Mouse (Mus musculus): ENCODE data around the gene Acvr1. TPM values are rescaled to one million over a fixed set of nuclear protein-coding genes. Genes with fewer than 3 reads are reported as not detected.

Gene Acvr1
- total RNA-seq, 1 experiment from 2014 or later: not detected

GRCm38 (mm10) chr2:58527786-58528185, 39.2 kb downstream of the Acvr1 start:
- ATAC-seq (ENCODE audit: extremely low read depth, insufficient number of reproducible peaks, low FRiP score, poor library complexity, severe bottlenecking): no peak

GRCm38 (mm10) chr2:58524356-58524755, 42.6 kb downstream of the Acvr1 start:
- ATAC-seq (ENCODE audit: extremely low read depth, insufficient number of reproducible peaks, low FRiP score, poor library complexity, severe bottlenecking): no peak

- no peak for ATAC-seq (ENCODE audit: extremely low read depth, insufficient number of reproducible peaks, low FRiP score, poor library complexity, severe bottlenecking)
These were observed 43.1 kb downstream of the Acvr1 start for GRCm38 (mm10) chr2:58523894-58524293.

GRCm38 (mm10) chr2:58523097-58523496, 43.9 kb downstream of the Acvr1 start:
- no peak for ATAC-seq (ENCODE audit: extremely low read depth, insufficient number of reproducible peaks, low FRiP score, poor library complexity, severe bottlenecking)

GRCm38 (mm10) chr2:58521621-58522020, 45.3 kb downstream of the Acvr1 start:
- no peak for ATAC-seq (ENCODE audit: extremely low read depth, insufficient number of reproducible peaks, low FRiP score, poor library complexity, severe bottlenecking)

- ATAC-seq (ENCODE audit: extremely low read depth, insufficient number of reproducible peaks, low FRiP score, poor library complexity, severe bottlenecking): no peak
These were observed 46.2 kb downstream of the Acvr1 start for GRCm38 (mm10) chr2:58520727-58521126.

DNA sequence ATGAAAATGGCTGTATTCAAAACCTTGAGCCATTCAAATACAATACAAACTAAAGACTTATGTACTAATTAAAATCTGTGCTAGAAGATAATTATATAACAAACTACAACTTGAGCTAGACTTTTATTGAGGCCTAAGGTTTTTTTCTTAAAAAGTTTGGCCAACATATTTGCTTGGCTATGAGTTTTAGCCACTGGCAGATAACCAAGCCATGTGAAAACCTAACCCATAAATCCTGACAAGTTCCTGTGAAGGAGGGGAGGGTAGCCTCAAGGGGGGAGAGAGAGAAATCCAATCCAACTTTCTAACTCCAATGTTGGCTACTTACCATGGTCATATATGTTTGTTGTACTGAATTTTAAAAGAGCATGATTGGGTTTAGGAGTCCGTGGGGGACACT, 48.4 kb downstream of the Acvr1 start:
- no peak for ATAC-seq (ENCODE audit: extremely low read depth, insufficient number of reproducible peaks, low FRiP score, poor library complexity, severe bottlenecking)

GRCm38 (mm10) chr2:58516920-58517319, 50.0 kb downstream of the Acvr1 start:
- ATAC-seq (ENCODE audit: extremely low read depth, insufficient number of reproducible peaks, low FRiP score, poor library complexity, severe bottlenecking): no peak

DNA sequence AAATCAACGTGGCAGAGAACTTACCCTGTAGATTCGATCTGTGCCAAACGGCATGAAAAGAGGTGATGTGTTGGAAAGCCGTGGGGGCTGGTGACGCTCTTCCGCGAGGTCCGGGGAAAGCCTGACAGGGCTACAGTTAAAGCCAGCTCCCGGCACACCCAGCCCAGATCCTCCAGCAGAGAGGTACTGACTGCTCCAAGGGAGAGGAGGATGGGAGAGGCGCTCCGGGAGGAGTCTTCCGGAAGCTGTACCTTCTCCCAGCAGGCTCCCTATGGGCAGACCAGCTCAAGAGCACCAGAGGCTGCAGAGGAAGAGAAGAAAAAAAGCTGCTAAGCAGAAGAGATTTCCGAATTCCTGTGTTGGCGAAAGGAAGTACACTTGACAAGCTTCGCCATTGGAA, 51.0 kb downstream of the Acvr1 start:
- no peak for ATAC-seq (ENCODE audit: extremely low read depth, insufficient number of reproducible peaks, low FRiP score, poor library complexity, severe bottlenecking)

- ATAC-seq (ENCODE audit: extremely low read depth, insufficient number of reproducible peaks, low FRiP score, poor library complexity, severe bottlenecking): no peak
These were observed 52.5 kb downstream of the Acvr1 start for GRCm38 (mm10) chr2:58514489-58514888.

DNA sequence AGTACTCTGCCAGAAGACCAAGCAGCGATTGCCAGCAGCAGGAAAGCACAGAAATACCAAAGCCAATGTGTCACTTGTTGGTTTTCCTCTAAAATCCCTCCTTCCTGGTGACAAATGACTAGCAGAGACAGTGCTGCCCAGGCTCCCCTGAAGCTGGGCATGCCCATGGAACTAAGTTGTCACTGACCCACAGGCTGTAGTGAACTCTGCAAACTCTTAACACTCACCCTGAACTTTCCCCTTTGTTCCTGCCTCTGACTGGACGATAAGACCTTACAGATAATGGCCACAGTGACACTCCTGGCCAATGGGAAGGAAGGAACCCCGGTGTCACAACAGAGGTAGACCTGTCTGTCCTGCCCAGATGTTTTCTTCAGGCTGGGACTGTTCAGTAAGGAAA, 53.7 kb downstream of the Acvr1 start:
- ATAC-seq (ENCODE audit: extremely low read depth, insufficient number of reproducible peaks, low FRiP score, poor library complexity, severe bottlenecking): no peak

GRCm38 (mm10) chr2:58510192-58510591, 56.8 kb downstream of the Acvr1 start:
- ATAC-seq (ENCODE audit: extremely low read depth, insufficient number of reproducible peaks, low FRiP score, poor library complexity, severe bottlenecking): no peak

DNA sequence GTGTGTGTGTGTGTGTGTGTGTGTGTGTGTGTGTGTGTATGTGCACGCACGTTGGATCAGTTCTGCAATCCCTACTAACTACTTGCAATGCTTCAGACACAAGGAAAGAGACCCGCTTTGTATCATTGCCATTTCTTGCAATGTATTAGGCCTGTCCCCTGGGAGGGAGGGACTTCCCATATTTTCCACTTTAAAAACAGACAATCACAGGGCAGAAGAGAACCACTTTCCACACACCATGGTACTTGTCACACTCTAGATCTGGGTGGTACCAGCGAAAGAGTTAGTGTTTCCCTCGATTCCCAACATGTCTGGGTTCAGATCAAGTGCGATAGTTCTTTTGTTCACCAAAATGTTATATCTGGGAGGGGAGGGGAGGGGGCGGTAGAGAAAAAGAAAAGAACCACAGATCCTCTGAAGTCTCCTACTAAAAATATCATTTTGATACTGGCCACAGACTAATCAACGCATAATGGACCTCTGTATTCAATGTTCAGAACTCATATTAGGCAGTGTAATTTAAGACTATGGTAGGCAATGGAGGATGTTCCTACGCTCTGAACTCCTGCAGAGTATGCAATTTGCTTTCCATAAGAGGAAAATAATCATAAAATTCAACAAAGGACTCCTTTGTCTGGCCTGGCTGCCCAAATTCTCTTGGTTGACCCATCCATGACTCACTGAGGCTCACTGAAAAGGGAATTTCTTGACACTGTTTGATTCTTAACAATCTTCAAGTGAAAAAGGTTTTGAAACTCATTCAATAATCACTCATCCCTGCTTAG, 61.5 kb downstream of the Acvr1 start:
- ATAC-seq (ENCODE audit: extremely low read depth, insufficient number of reproducible peaks, low FRiP score, poor library complexity, severe bottlenecking): no peak

GRCm38 (mm10) chr2:58496647-58497410, 70.1 kb downstream of the Acvr1 start:
- ATAC-seq (ENCODE audit: extremely low read depth, insufficient number of reproducible peaks, low FRiP score, poor library complexity, severe bottlenecking): no peak

- no peak for ATAC-seq (ENCODE audit: extremely low read depth, insufficient number of reproducible peaks, low FRiP score, poor library complexity, severe bottlenecking)
These were observed 71.7 kb downstream of the Acvr1 start for GRCm38 (mm10) chr2:58495271-58495670.

DNA sequence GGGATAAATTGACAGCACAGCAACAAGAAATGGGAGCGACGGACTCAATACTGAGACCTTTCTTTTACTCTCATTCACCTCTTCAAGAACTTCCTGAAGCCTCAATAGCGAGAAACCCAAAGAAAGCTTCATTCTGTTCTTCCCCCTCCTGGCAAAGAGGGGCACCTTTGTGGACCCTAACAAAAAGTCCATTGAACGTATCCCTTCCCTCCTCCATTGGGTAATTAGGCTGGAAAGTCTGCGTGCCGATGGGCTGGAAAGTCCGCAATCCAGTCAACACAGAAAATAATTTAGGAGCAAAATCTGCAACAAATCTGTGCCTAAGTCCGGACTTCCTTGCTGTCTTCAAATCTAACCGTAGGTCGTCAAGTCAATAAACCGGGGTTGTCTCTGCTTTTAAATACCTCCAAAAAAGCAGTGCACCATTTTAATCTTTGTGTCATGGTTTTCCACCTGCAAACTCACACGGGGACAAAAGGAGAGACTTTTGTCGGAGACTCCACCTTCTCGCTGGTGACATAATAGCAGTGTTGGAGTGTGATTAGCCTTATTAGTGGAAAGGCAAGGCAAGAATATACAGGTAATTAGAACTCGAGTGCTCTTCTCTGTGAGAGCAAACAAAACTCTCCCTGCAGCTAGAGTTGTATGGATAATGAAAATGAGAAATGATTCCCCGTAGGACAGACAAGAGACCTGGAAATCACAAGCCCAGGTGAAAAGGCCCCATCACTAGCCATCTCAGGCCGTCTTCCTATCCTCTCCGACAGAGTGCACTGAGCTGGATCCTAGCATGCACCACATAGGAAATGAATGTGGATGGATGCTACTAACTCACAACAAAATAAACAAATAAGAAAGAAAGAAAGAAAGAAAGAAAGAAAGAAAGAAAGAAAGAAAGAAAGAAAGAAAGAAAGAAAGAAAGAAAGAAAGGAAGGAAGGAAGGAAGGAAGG, 73.0 kb downstream of the Acvr1 start:
- no peak for ATAC-seq (ENCODE audit: extremely low read depth, insufficient number of reproducible peaks, low FRiP score, poor library complexity, severe bottlenecking)

DNA sequence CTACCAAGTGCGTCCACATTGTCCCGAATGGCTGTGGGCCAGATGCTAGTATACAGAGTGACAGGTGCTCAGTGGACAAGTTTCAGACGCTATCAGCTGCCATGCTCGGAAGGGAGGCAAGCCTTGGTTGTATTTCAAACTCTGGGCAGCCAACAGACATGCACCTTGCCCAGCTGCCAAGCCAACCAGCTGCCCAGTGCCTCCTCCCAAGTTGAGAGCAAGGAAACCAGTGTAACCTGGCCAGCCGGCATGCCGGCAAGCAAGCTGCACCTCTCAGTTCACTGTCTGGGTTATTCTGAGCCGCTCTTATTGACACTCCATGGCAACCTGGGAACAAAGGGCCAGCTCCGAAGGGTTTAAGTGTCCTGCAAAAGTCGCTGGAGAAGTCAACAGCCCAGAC, 77.7 kb downstream of the Acvr1 start:
- no peak for ATAC-seq (ENCODE audit: extremely low read depth, insufficient number of reproducible peaks, low FRiP score, poor library complexity, severe bottlenecking)

GRCm38 (mm10) chr2:58488404-58488803, 78.6 kb downstream of the Acvr1 start:
- no peak for ATAC-seq (ENCODE audit: extremely low read depth, insufficient number of reproducible peaks, low FRiP score, poor library complexity, severe bottlenecking)

DNA sequence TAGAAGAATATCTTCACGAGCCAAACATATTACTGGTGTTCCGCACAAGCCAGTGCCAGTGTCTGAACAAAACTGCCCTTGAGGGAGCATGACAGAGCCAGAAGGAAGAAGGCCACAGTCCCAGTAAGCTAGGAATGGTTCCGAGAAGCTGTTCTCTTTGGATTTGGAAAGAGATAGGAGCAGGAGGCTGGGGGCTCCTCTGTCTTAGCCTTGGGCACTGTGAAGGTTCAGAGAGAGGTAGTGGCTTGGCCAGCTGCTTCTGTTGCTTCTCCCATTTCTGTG, 79.7 kb downstream of the Acvr1 start:
- no peak for ATAC-seq (ENCODE audit: extremely low read depth, insufficient number of reproducible peaks, low FRiP score, poor library complexity, severe bottlenecking)

Measured in neutrophil, adult 5-6 weeks (primary cell).